Mouse (Mus musculus) megakaryocyte, embryonic 14.5 days (primary cell): ENCODE data around the gene Kif13a.

Experiments used
- FLI1 ChIP-seq: IDR thresholded peaks from 2 replicates; pipeline ENCODE4 v1.6.1; 2012; ENCODE audit warnings: low read length, inconsistent platforms, mixed read lengths
- GATA1 ChIP-seq: IDR thresholded peaks from 3 replicates; pipeline ENCODE4 v1.6.1; 2012; ENCODE audit warnings: mixed read lengths, low read length, inconsistent platforms, borderline replicate concordance

- TF ChIP-seq GATA1 (no peak), FLI1 (no peak)
Measured at GRCm38 (mm10) chr13:46909005-46909565, 20.6 kb downstream of the Kif13a start.
